Mouse (Mus musculus): Measurements from ENCODE around the gene Ctnnb1. TPM values are rescaled to one million over a fixed set of nuclear protein-coding genes. Genes with fewer than 3 reads are reported as not detected.

Gene Ctnnb1
- 317 and 335 TPM in 2 replicates for polyA plus RNA-seq (2015; fragmentation: Nextera tagmentation; extraction: Ambion mirVana)

DNA sequence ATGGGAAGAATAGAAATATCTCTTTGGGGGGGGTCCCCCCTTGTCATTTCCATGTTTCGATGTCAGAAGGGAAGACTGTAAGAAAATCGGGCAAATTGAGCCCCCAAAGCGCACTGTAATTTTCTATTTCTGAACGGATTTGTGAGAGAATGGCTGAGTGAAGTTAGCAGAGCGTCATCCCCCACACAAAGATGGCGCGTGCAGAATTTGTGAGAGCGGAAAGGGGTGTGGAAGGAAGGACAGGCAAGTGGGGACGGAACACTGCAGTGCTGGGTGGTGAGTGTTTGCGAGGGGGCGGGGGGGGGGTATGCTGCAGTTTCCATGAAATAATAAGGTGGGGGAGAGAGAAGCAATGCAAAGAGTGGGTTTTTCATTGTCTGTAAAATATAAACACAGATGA lies at the start of gene Ctnnb1:
TSS of gene Ctnnb1 (plus strand) at position 136 of the 400 bp plus-strand sequence.
- Histone ChIP-seq H3K36me3 (no peaks in the 10 kb centered on the region), H3K9ac (no peak within 1 kb of the TSS), H3K27ac (replicated peaks) (no peak within 1 kb of the TSS), H3K4me2 (no peak within 1 kb of the TSS), H3K9me3 (no peaks in the 10 kb centered on the region), H3K4me3 (no peak within 1 kb of the TSS), H3K4me1 (peaks cover 11% of the 10 kb centered on the region), H3K27me3 (replicated peaks) (no peaks in the 10 kb centered on the region)
- ATAC-seq (ENCODE audit: extremely low read depth, insufficient number of reproducible peaks, low FRiP score, low TSS enrichment) = no peak
- 80% methylated on average over 11 of the region's 11 CpGs for WGBS

DNA sequence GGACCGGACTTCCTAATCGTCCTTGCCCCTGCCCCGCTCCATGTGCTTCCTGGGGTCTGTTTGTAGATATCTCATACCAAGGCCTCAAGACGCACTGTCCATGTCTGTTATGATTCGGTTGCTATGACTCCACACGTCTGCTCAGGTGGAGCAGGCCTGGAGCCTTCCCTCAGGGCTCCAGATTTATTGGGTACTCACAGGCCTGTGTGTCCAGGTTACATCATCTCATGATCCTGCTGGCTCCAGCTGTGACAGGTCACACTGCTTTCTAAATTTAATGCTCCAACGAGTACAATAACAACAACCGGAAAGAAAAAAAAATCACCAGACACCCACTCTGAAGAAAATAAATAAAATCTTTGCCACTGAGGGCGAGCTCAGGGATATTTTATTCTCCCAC lies 48.7 kb upstream of the Ctnnb1 start:
- H3K4me2 ChIP-seq = no peak overlapping the region
- 65% methylated on average over 9 of the region's 9 CpGs for WGBS
- no peak for ATAC-seq (ENCODE audit: extremely low read depth, insufficient number of reproducible peaks, low FRiP score, low TSS enrichment)

DNA sequence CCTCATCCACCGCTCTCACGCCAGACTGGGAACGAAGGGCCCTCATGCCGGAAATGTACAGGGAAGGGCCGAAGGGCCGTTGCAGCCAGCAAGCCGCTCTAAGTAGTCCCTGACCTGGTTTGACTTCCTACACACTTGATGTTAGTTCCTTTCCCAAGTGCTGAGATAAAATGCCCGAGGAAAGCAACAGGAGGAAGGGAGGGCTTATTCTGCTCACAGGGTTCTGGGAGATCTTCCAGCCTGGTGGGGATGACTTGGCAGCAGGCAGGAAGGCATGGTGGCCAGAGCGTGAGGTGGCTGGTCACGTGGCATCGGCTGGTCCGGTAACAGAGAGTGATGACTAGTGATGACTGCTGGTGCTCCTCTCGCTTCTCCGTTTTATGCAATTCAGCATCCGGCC lies 47.9 kb upstream of the Ctnnb1 start:
- ATAC-seq (ENCODE audit: extremely low read depth, insufficient number of reproducible peaks, low FRiP score, low TSS enrichment) = no peak
- H3K4me2 ChIP-seq = no peak overlapping the region
- 68% methylated on average over 15 of the region's 15 CpGs for WGBS
- no peaks in the 10 kb centered on the region for H3K9me3 ChIP-seq
- 0 out of 2 replicates have a peak, but pooled peaks cover 2% of the 10 kb centered on the region for H3K4me1 ChIP-seq
- no peaks in the 10 kb centered on the region for H3K36me3 ChIP-seq
- H3K27ac ChIP-seq (replicated peaks) = no peak overlapping the region
- no peaks in the 10 kb centered on the region for H3K27me3 ChIP-seq (replicated peaks)
- H3K4me3 ChIP-seq = no peak overlapping the region
- H3K9ac ChIP-seq = no peak overlapping the region

More for the DNA sequence above, 48.7 kb upstream of the Ctnnb1 start:
- H3K9ac ChIP-seq = no peak overlapping the region
- H3K9me3 ChIP-seq = no peaks in the 10 kb centered on the region
- H3K27ac ChIP-seq (replicated peaks) = no peak overlapping the region
- no peaks in the 10 kb centered on the region for H3K36me3 ChIP-seq
- H3K27me3 ChIP-seq (replicated peaks) = no peaks in the 10 kb centered on the region
- no peak overlapping the region for H3K4me3 ChIP-seq
- 0 out of 2 replicates have a peak, but pooled peaks cover 2% of the 10 kb centered on the region for H3K4me1 ChIP-seq

DNA sequence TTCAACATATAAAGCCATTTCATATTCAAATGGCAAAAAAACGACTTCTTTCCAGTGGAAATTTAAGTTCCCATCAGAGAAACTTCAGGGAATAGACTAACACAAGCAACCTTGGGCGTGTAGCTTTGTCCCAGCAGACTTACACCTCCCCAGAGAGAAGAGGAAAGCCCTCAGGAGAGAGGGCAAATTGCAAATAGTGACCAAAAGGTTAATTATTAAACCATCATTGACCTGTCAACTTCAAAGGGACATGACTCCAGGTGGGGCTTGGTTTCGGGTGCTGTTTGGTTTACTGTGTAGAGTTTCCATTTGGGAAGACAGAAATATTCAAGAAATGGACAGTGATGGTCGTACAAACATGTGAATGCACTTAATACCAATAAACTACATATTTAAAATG lies 47.2 kb upstream of the Ctnnb1 start:
- WGBS = 72% methylated on average over 4 of the region's 4 CpGs
- no peak overlapping the region for H3K9ac ChIP-seq
- H3K36me3 ChIP-seq = no peaks in the 10 kb centered on the region
- no peak for ATAC-seq (ENCODE audit: extremely low read depth, insufficient number of reproducible peaks, low FRiP score, low TSS enrichment)
- no peaks in the 10 kb centered on the region for H3K27me3 ChIP-seq (replicated peaks)
- no peak overlapping the region for H3K4me2 ChIP-seq
- H3K4me3 ChIP-seq = no peak overlapping the region
- no peak overlapping the region for H3K27ac ChIP-seq (replicated peaks)
- H3K9me3 ChIP-seq = no peaks in the 10 kb centered on the region
- 0 out of 2 replicates have a peak, but pooled peaks cover 2% of the 10 kb centered on the region for H3K4me1 ChIP-seq

DNA sequence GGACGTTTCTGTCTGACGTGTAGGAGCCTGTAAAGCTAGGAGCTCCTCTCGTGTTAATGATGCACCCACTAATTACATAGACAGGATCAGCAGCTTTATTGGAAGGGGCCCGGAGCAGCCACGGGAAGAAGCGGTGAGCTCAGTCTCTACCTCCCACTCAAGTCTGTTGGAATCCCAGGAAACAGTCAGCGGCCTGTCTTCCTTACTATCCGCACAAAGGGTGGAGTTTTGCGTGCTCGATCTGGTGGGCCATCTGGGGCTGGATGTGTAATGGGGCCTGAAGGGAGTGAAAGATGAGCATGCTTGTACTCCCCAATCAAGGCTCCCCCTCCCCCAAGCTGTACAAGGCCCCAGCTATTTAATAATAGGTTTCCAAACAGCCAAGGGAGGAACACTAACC lies 44.3 kb upstream of the Ctnnb1 start:
- Histone ChIP-seq H3K4me3 (no peak overlapping the region), H3K9me3 (no peaks in the 10 kb centered on the region), H3K4me1 (0 out of 2 replicates have a peak, but pooled peaks cover 2% of the 10 kb centered on the region), H3K27ac (replicated peaks) (no peak overlapping the region), H3K9ac (no peak overlapping the region), H3K27me3 (replicated peaks) (no peaks in the 10 kb centered on the region), H3K4me2 (no peak overlapping the region), H3K36me3 (no peaks in the 10 kb centered on the region)
- no peak for ATAC-seq (ENCODE audit: extremely low read depth, insufficient number of reproducible peaks, low FRiP score, low TSS enrichment)
- WGBS = 66% methylated on average over 10 of the region's 10 CpGs

DNA sequence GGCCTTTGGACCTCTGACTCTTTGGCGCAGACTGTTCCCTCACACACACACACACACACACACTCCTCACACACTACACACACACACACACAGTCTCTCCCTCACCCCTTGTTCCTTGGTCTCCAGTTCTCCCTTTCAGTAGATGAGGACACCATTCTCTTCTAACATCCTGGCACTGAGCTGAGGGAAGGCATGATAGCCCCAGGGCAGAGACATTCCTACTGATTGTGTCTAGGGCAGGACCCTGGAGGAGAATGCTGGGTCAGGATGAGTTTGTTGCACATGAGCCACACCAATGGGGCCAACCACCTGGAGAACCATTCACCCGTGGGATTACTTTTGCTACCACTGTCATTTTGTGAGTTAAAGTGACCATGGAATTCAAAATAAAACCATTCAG lies 41.4 kb upstream of the Ctnnb1 start:
- Histone ChIP-seq H3K4me3 (no peak overlapping the region), H3K27ac (replicated peaks) (no peak overlapping the region), H3K4me1 (no peaks in the 10 kb centered on the region), H3K9ac (no peak overlapping the region), H3K9me3 (no peaks in the 10 kb centered on the region), H3K36me3 (no peaks in the 10 kb centered on the region), H3K27me3 (replicated peaks) (no peaks in the 10 kb centered on the region), H3K4me2 (no peak overlapping the region)
- no peak for ATAC-seq (ENCODE audit: extremely low read depth, insufficient number of reproducible peaks, low FRiP score, low TSS enrichment)
- whole genome bisulfite sequencing = 76% methylated on average over 2 of the region's 2 CpGs

DNA sequence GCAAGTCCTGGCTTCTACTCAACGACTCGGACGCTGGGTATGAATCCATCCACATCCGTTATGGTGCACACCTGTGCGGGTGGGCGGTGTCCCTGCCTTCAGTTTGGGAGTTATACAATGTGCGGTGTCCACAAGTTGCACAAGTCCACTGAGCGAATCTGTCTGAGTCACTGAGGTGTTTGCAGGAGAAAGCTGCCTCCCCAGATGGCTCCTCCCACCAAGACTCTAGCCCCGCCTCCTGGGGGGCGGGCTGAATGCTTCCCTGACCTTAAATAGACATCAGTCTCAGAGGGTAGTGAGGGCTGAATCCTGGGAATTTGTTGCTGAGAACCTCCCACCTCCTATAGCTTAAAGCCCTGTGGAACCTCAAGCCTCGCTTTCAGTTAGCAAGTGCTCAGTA lies 35.6 kb upstream of the Ctnnb1 start:
- Histone ChIP-seq H3K4me1 (peaks cover 1% of the 10 kb centered on the region; the same call in 1 of the 2 replicates), H3K27ac (replicated peaks) (no peak overlapping the region), H3K36me3 (no peaks in the 10 kb centered on the region), H3K4me3 (no peak overlapping the region), H3K9me3 (no peaks in the 10 kb centered on the region), H3K27me3 (replicated peaks) (no peaks in the 10 kb centered on the region), H3K9ac (no peak overlapping the region), H3K4me2 (no peak overlapping the region)
- 88% methylated on average over 11 of the region's 11 CpGs for WGBS
- no peak for ATAC-seq (ENCODE audit: extremely low read depth, insufficient number of reproducible peaks, low FRiP score, low TSS enrichment)

DNA sequence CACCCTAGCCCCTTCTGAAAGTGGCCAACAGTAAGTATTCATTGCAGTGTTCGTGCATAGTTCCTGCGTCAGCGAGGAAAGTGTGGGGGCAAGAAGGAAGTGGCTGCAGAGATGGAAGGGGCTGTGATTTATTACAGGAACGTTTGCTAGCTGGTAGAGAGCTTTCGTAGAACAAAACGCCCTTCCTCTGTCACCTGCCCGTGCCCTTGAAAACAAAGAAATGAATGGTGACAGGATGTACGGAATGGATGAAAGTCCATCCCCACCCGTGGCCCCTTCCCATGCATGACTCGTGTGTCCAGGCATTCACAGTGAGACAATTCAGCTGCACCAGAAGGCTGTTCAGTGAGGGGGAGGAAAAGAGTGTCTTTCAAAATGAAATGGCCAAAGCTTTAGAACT lies 35.0 kb upstream of the Ctnnb1 start:
- H3K4me2 ChIP-seq = no peak overlapping the region
- H3K27ac ChIP-seq (replicated peaks) = no peak overlapping the region
- H3K36me3 ChIP-seq = no peaks in the 10 kb centered on the region
- H3K9me3 ChIP-seq = no peaks in the 10 kb centered on the region
- H3K4me1 ChIP-seq = peaks cover 7% of the 10 kb centered on the region; the same call in 1 of the 2 replicates
- ATAC-seq (ENCODE audit: extremely low read depth, insufficient number of reproducible peaks, low FRiP score, low TSS enrichment) = no peak
- H3K4me3 ChIP-seq = no peak overlapping the region
- no peak overlapping the region for H3K9ac ChIP-seq
- WGBS = 48% methylated on average over 10 of the region's 10 CpGs
- H3K27me3 ChIP-seq (replicated peaks) = no peaks in the 10 kb centered on the region

DNA sequence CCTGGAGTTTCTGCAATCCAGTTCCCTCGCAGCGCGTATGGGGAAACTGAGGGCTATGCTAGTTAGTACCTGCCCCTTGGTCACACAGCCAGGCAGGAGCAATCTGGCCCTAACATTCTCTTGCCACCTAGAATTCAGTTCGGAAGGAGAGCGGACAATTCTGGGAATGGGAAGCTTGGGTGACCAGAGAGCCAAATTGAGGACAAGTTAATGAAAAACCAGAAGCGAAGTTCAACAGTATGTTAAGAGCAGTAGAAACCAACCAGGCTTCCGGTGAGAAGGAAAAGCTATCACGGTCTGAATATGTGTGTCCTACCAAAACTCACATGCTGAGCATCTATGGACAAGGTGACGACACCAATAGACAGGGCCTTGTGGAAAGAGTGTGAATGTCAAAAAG lies 34.6 kb upstream of the Ctnnb1 start:
- H3K27me3 ChIP-seq (replicated peaks) = no peaks in the 10 kb centered on the region
- H3K9me3 ChIP-seq = no peaks in the 10 kb centered on the region
- H3K9ac ChIP-seq = no peak overlapping the region
- H3K4me2 ChIP-seq = no peak overlapping the region
- no peak overlapping the region for H3K4me3 ChIP-seq
- WGBS = 89% methylated on average over 9 of the region's 9 CpGs
- ATAC-seq (ENCODE audit: extremely low read depth, insufficient number of reproducible peaks, low FRiP score, low TSS enrichment) = no peak
- H3K36me3 ChIP-seq = no peaks in the 10 kb centered on the region
- H3K4me1 ChIP-seq = peaks cover 9% of the 10 kb centered on the region; the same call in 1 of the 2 replicates
- no peak overlapping the region for H3K27ac ChIP-seq (replicated peaks)

DNA sequence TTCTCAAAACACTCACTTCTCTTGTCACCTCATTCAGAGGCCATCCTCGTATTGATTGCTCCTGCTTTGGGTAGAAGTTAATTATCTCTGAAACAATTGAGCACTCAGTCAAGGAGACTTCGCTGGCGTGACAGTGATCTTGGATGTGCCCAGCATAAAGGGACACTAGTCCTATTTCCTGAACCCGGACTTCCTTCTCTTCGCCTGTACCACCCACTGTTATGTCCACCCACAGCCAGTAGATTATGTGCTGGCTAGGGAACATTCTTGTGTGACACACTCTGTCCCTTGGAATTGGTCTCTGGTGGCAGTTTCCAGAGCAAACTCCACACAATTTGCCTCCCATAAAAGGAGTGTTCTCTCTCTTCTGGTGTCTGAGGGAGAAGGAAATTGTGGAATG lies 32.5 kb upstream of the Ctnnb1 start:
- no peak overlapping the region for H3K27ac ChIP-seq (replicated peaks)
- 52% methylated on average over 5 of the region's 5 CpGs for WGBS
- no peak overlapping the region for H3K9ac ChIP-seq
- H3K9me3 ChIP-seq = no peaks in the 10 kb centered on the region
- no peak overlapping the region for H3K4me3 ChIP-seq
- H3K36me3 ChIP-seq = no peaks in the 10 kb centered on the region
- H3K4me1 ChIP-seq = peaks cover 12% of the 10 kb centered on the region; the same call in 1 of the 2 replicates
- no peak overlapping the region for H3K4me2 ChIP-seq
- ATAC-seq (ENCODE audit: extremely low read depth, insufficient number of reproducible peaks, low FRiP score, low TSS enrichment) = no peak
- no peaks in the 10 kb centered on the region; the same call in 1 of the 2 replicates for H3K27me3 ChIP-seq (replicated peaks)

DNA sequence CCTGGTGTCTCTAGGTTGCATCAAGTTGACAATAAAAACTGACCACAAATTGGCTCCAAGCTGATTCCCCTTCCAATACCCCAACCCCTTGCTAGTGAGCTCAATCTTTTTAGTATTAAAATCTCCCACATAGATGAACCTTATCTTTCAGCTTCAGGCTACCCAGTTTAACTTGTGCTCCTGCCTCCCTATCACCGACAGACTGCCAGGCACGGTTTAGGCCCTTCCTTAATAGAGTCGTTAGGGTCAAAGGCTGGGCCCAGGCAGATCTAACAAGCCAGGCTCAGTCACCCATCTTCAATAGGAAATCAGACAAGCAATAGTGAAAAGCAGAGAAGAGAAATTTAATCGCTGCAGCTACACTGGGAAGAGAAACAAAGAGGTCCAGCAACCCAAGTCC lies 31.7 kb upstream of the Ctnnb1 start:
- Histone ChIP-seq H3K4me2 (no peak overlapping the region), H3K4me3 (no peak overlapping the region), H3K27ac (replicated peaks) (no peak overlapping the region), H3K9ac (no peak overlapping the region), H3K9me3 (no peaks in the 10 kb centered on the region), H3K36me3 (no peaks in the 10 kb centered on the region), H3K4me1 (peaks cover 12% of the 10 kb centered on the region; the same call in 1 of the 2 replicates), H3K27me3 (replicated peaks) (no peaks in the 10 kb centered on the region; the same call in 1 of the 2 replicates)
- ATAC-seq (ENCODE audit: extremely low read depth, insufficient number of reproducible peaks, low FRiP score, low TSS enrichment) = no peak
- 54% methylated on average over 4 of the region's 4 CpGs for whole genome bisulfite sequencing

DNA sequence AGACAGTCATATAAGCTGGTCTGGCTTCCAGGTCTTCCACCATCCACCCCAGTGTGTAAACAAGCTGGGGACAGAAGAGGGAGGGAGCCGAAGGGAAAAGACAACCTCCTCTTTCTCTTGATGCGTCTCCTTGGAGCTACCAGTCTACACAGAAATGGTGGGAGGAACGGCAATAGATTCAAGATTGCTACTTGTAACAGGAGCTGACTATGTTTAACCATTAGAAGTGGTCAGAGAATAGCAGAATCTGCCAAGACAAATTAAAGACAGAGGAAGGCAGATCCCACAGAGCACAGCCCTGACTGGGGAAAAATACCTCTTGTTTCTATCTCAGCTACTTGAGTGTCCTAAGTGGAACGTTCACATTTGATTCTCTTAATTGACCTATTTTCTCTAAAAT lies 29.2 kb upstream of the Ctnnb1 start:
- no peaks in the 10 kb centered on the region; the same call in 1 of the 2 replicates for H3K27me3 ChIP-seq (replicated peaks)
- no peaks in the 10 kb centered on the region for H3K36me3 ChIP-seq
- H3K4me3 ChIP-seq = no peak overlapping the region
- 46% methylated on average over 4 of the region's 4 CpGs for WGBS
- no peak overlapping the region for H3K27ac ChIP-seq (replicated peaks)
- ATAC-seq (ENCODE audit: extremely low read depth, insufficient number of reproducible peaks, low FRiP score, low TSS enrichment) = no peak
- no peak overlapping the region for H3K9ac ChIP-seq
- no peaks in the 10 kb centered on the region for H3K9me3 ChIP-seq
- H3K4me1 ChIP-seq = peaks cover 12% of the 10 kb centered on the region; the same call in 1 of the 2 replicates
- no peak overlapping the region for H3K4me2 ChIP-seq

All from heart, embryonic 13.5 days (tissue).